Mouse (Mus musculus) heart, embryonic 14.5 days (tissue): Measurements from ENCODE around the gene Zfp874a. TPM values are rescaled to one million over a fixed set of nuclear protein-coding genes. Genes with fewer than 3 reads are reported as not detected.
"Not testable (repeated sequence)": the region's sequence is repeated elsewhere in the genome, so short reads cannot be mapped to it uniquely, and the experiment has no call there.

ENCODE experiments used
- ATAC-seq: fragments of 200-750 bp; cut with Nextera tagmentation; 2 replicates; pipeline ENCODE4 v1.8.0; 2017; ENCODE audit warnings: low read depth, moderate TSS enrichment; ENCODE audit not compliant: insufficient number of reproducible peaks, insufficient read depth, low FRiP score
- H3K27ac ChIP-seq, 2 experiments: fragments of 200-500 bp in 1 of 2; fragments of 300-500 bp in 1 of 2; sonication (generic) in 1 of 2; replicated peaks in 1 of 2; 2 replicates each; pipeline ENCODE4 v1.5.1; 2012 to 2014; ENCODE audit warnings: low read depth in 2 of 2, low read length in 2 of 2, control low read depth in 1 of 2, mild to moderate bottlenecking in 1 of 2, mixed read lengths in 1 of 2; ENCODE audit not compliant: control insufficient read depth in 1 of 2, insufficient read depth in 1 of 2
- H3K27me3 ChIP-seq: fragments of 300-500 bp; sonication (generic); 2 replicates; pipeline ENCODE4 v1.6.1; 2014; ENCODE audit warnings: mild to moderate bottlenecking, low read length, control low read depth; ENCODE audit not compliant: control insufficient read depth, insufficient read depth
- H3K36me3 ChIP-seq: fragments of 300-500 bp; sonication (generic); 2 replicates; pipeline ENCODE4 v1.6.1; 2014; ENCODE audit warnings: mild to moderate bottlenecking, control low read depth, low read length, mixed read lengths; ENCODE audit not compliant: control insufficient read depth, insufficient read depth
- H3K4me1 ChIP-seq, 2 experiments: fragments of 200-500 bp in 1 of 2; fragments of 300-500 bp in 1 of 2; sonication (generic) in 1 of 2; 2 replicates each; pipeline ENCODE4 v1.6.1; 2012 to 2014; ENCODE audit warnings: low read length in 2 of 2, control low read depth in 1 of 2, mixed read lengths in 1 of 2; ENCODE audit not compliant: control insufficient read depth in 2 of 2, insufficient read depth in 2 of 2
- H3K4me2 ChIP-seq: fragments of 300-500 bp; sonication (generic); 2 replicates; pipeline ENCODE4 v1.6.1; 2014; ENCODE audit warnings: mild to moderate bottlenecking, low read length
- H3K4me3 ChIP-seq, 2 experiments: fragments of 200-500 bp in 1 of 2; fragments of 300-500 bp in 1 of 2; sonication (generic) in 1 of 2; 2 replicates each; pipeline ENCODE4 v1.5.1; 2012 to 2014; ENCODE audit warnings: low read length in 2 of 2, mild to moderate bottlenecking in 2 of 2, control low read depth in 1 of 2, low read depth in 1 of 2, moderate library complexity in 1 of 2; ENCODE audit not compliant: control insufficient read depth in 1 of 2, insufficient read depth in 1 of 2
- H3K9ac ChIP-seq: fragments of 300-500 bp; sonication (generic); 2 replicates; pipeline ENCODE4 v1.6.1; 2014; ENCODE audit warnings: mild to moderate bottlenecking, low read length
- H3K9me3 ChIP-seq: fragments of 300-500 bp; sonication (generic); 2 replicates; pipeline ENCODE4 v1.6.1; 2016; ENCODE audit warnings: low read length, control low read depth; ENCODE audit not compliant: control insufficient read depth
- WGBS: fragments of 180-500 bp; shearing (Covaris S2); extraction: QIAGEN DNeasy Blood & Tissue Kit; methylation state at CpG from one replicate; pipeline ENCODE4 v1.1.7; 2014; 5-methylcytosine and 5-hydroxymethylcytosine counted together
- polyA plus RNA-seq: library from polyadenylated mRNA; unstranded; fragments of >200 nt; fragmentation: Nextera tagmentation; extraction: Ambion mirVana; gene quantifications from 2 replicates; pipeline ENCODE4 v1.2.1, GENCODE M21; 2014

The Zfp874a gene
- polyA plus RNA-seq, 1 experiment from 2014 or later, result 5.8 TPM

DNA sequence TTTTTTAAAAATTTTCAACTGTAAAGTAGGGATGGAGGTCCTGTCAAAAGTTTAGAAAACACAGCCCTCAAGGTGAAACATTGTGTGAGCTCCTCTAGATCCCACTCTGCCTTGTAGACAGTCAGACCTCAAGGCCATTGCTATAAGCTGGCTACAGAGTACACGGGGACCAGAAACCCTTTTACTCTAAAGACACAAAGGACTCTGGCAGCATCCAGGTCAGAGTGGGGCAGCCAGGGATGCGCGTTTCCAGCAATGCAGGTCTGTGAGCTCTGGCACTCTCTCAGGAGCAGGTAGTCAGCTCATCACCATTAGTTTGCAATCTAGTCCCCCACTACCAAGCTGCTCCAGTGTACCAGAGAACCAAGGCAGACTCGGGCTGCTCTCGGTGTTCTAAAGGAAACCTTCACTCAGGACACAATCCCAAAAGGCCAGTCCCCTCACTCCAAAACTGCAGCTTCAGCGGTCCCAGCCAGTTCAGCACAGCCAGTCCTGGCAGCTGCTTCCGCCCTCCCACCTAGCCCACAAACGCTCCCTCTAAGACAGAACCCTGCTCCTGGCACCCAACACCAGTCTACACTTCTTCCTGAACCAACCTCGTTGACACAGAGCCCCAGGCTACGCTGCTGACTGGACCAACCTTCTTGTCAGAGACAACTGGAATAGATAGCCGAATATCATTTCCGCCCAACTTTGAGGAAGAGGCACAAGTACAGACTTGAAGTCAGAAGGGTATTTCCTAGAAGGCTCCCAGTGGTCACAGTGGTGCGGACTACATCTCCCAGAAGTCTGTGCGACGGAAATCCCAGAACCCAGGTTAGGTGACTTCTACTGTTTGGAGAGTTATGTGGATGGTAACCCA, 76.1 kb downstream of the Zfp874a start, which contains the start of the genes Gm28041 and Zfp456:
TSS of gene Gm28041 (minus strand) at position 684 of the 862 bp plus-strand sequence.
TSS of gene Zfp456 (minus strand) at position 761 of the 862 bp plus-strand sequence.
- not testable (repeated sequence) for H3K4me1 ChIP-seq, H3K36me3 ChIP-seq, H3K27me3 ChIP-seq, H3K27ac ChIP-seq, H3K9me3 ChIP-seq
- Histone ChIP-seq H3K4me2 (peak within 1 kb of the TSS; percentile 64), H3K9ac (peak within 1 kb of the TSS; percentile 60), H3K4me3 (peak within 1 kb of the TSS; percentile 52 to 84)
- WGBS, result 12% methylated on average over 13 of the region's 15 CpGs
- peak; percentile 82 for ATAC-seq

Other genes starting within 250 kb of the Zfp874a start
- gene Zfp458, start 173.2 kb downstream of the Zfp874a start, polyA plus RNA-seq, result 1.2 and 1.6 TPM in 2 replicates
- 0.94 and 1.7 TPM in 2 replicates for gene Zfp457, start 145.1 kb downstream of the Zfp874a start, polyA plus RNA-seq
- 1.2 and 1.4 TPM in 2 replicates for gene Zfp595, start 119.1 kb downstream of the Zfp874a start, polyA plus RNA-seq
- 0.89 and 0.97 TPM in 2 replicates for gene Gm28044, start 91.1 kb downstream of the Zfp874a start, polyA plus RNA-seq
- 0.72 and 0.93 TPM in 2 replicates for gene Zfp953, start 91.0 kb downstream of the Zfp874a start, polyA plus RNA-seq
- gene Gm28041, start 75.9 kb downstream of the Zfp874a start, polyA plus RNA-seq, result 0.73 TPM in 1 of 2 replicates, not detected in the other
- 1.2 and 1.4 TPM in 2 replicates for gene Zfp456, start 75.8 kb downstream of the Zfp874a start, polyA plus RNA-seq
- gene Zfp429, start 51.8 kb downstream of the Zfp874a start, polyA plus RNA-seq, result 2.8 and 4.6 TPM in 2 replicates
- gene Zfp459, start 30.2 kb downstream of the Zfp874a start, polyA plus RNA-seq, result 0.36 and 0.49 TPM in 2 replicates
- gene Zfp874b, start 32.6 kb upstream of the Zfp874a start, polyA plus RNA-seq, result 2.3 and 2.6 TPM in 2 replicates
- 8.8 and 9.0 TPM in 2 replicates for gene Zfp58, start 48.9 kb upstream of the Zfp874a start, polyA plus RNA-seq
- gene Gm26965, start 74.5 kb upstream of the Zfp874a start, polyA plus RNA-seq, result not detected in 2 replicates
- gene Zfp87, start 74.6 kb upstream of the Zfp874a start, polyA plus RNA-seq, result 19.3 and 22.0 TPM in 2 replicates
- gene Zfp748, start 102.2 kb upstream of the Zfp874a start, polyA plus RNA-seq, result 8.3 and 9.6 TPM in 2 replicates
- 2.9 and 3.7 TPM in 2 replicates for gene Zfp729b, start 158.1 kb upstream of the Zfp874a start, polyA plus RNA-seq
- 0.20 TPM in 1 of 2 replicates, not detected in the other for gene Gm49345, start 186.1 kb upstream of the Zfp874a start, polyA plus RNA-seq
- gene Zfp729a, start 186.2 kb upstream of the Zfp874a start, polyA plus RNA-seq, result 1.8 and 1.9 TPM in 2 replicates
- gene Zfp738, start 235.4 kb upstream of the Zfp874a start, polyA plus RNA-seq, result 7.9 and 9.1 TPM in 2 replicates